ENCODE assay signal across 9 mouse cellular contexts in the genomic region with DNA sequence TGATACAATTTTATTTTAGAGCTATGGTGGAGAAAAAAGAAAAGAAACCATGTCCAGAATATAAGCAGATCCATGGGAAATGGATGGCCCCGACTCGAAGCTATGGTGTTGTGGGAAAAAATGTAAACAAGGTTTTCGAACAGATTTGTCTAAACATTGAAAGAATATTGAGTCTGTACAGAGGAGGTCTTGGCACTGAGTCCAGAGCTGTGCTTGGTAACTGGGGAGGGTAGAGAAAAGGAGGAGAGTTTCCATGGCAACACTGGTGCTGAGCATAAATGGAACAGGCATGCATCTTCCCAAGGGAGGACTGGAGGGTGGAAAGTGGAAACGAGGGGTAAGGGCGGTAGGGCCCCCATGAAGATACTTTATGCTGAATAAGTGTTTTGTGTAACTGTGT.
DNase-seq lines count a peak whose midpoint lies in the region; ATAC-seq lines count a peak whose summit lies in the region.
"Had no signal": no experiment of that assay in that cellular context is flagged by ENCODE, and none has a peak within 500 bp of the region (broad histone marks: within the 10 kb centered on the region; RNA-seq: fewer than 3 reads in every experiment).

No protein-coding gene starts in this region.

- H3K9me3 ChIP-seq in liver, embryonic 11.5 days (ENCODE audit: control insufficient read depth, low read length) = no peaks in the 10 kb centered on the region

- no peak for DNase-seq in frontal cortex, postnatal 25 days (ENCODE audit: low spot score in 2 of 2)
- DNase-seq in frontal cortex, postnatal 36 days (ENCODE audit: low spot score in 2 of 2) = peak; percentile 51 to 61
- peak; percentile 64 to 66 for DNase-seq in left cerebral cortex, postnatal 14 days (ENCODE audit: low spot score in 2 of 2)
- DNase-seq in right cerebral cortex, postnatal 14 days = peak; percentile 43
- no peak for DNase-seq in liver, embryonic 11.5 days (ENCODE audit: low spot score)
- DNase-seq in ovary, postnatal 10 days (ENCODE audit: low spot score) = no peak

- no peak overlapping the region for H3K4me3 ChIP-seq in liver, embryonic 11.5 days (ENCODE audit: low read depth, low read length)
- H3K4me3 ChIP-seq: erythroblast, embryonic 14.5 days had no signal

- no peaks in the 10 kb centered on the region for H3K4me1 ChIP-seq in liver, embryonic 11.5 days (replicated peaks; ENCODE audit: control insufficient read depth, insufficient read depth, low read length)

- WGBS in liver, embryonic 11.5 days = 71% methylated on average over 5 of the region's 5 CpGs

- no peak overlapping the region for H3K9ac ChIP-seq in liver, embryonic 11.5 days (ENCODE audit: low read depth, low read length)

- no peak overlapping the region for H3K27ac ChIP-seq in liver, embryonic 11.5 days (ENCODE audit: low read depth, low read length)

- H3K4me2 ChIP-seq in liver, embryonic 11.5 days = no peak overlapping the region

- peak; percentile 98 for ATAC-seq in frontal cortex, adult (ENCODE audit: low TSS enrichment)
- no peak for ATAC-seq in liver, embryonic 11.5 days (replicated peaks; ENCODE audit: low FRiP score)
- no peak for ATAC-seq in granulocyte monocyte progenitor cell, adult 5-6 weeks (replicated peaks; ENCODE audit: poor library complexity, severe bottlenecking)

- intact Hi-C loops in left cerebral cortex, postnatal 14 days (cut with DNase I) = loop anchor here (2.0 to 10.0 kb wide), 2 partner anchors 1482 to 1540 kb away; no protein-coding TSS in a partner anchor

- no peaks in the 10 kb centered on the region for H3K27me3 ChIP-seq in liver, embryonic 11.5 days (replicated peaks; ENCODE audit: control insufficient read depth, insufficient read depth, low read length)

- H3K36me3 ChIP-seq in liver, embryonic 11.5 days (ENCODE audit: control insufficient read depth, insufficient read depth, low read length) = no peaks in the 10 kb centered on the region

Comparison
In these comparisons a context has a peak if more than half of its experiments do, and no peak if none do; other contexts are left out.
1. DNase-seq: peak in frontal cortex, postnatal 36 days (2 of 2), left cerebral cortex, postnatal 14 days (2 of 2) and right cerebral cortex, postnatal 14 days (single experiment); none in frontal cortex, postnatal 25 days (0 of 2), liver, embryonic 11.5 days (single experiment) and ovary, postnatal 10 days (single experiment).